Mouse (Mus musculus): ENCODE measurements at regions not wholly inside any gene's neighbourhood (a gene's known extent, or its start where the extent isn't known, plus 50 kb on each side); places are given as distances from the start of the nearest gene placed in this dataset.

- DNase-seq = no peak
Measured at GRCm38 (mm10) chr4:80442711-80443110, 391.2 kb upstream of the Tyrp1 start.

GRCm38 (mm10) chr4:80463615-80464014, 370.3 kb upstream of the Tyrp1 start:
- peak in 1 of 2 experiments; percentile 1 for DNase-seq

GRCm38 (mm10) chr4:80475736-80476478, 358.0 kb upstream of the Tyrp1 start:
- DNase-seq = no peak

- no peak for DNase-seq
Measured at GRCm38 (mm10) chr4:80515087-80515486, 318.8 kb upstream of the Tyrp1 start.

- DNase-seq = peak; percentile 10 to 36
Measured at GRCm38 (mm10) chr4:80517476-80518285, 316.2 kb upstream of the Tyrp1 start.

- no peak for DNase-seq
Measured at GRCm38 (mm10) chr4:80518589-80518988, 315.3 kb upstream of the Tyrp1 start.

- no peak for DNase-seq
Measured at GRCm38 (mm10) chr4:80539854-80540253, 294.1 kb upstream of the Tyrp1 start.

- DNase-seq = no peak
Measured at GRCm38 (mm10) chr4:80545086-80545485, 288.8 kb upstream of the Tyrp1 start.

- no peak for DNase-seq
Measured at GRCm38 (mm10) chr4:80589438-80589837, 244.5 kb upstream of the Tyrp1 start.

GRCm38 (mm10) chr4:80628271-80628670, 205.7 kb upstream of the Tyrp1 start:
- DNase-seq = no peak

- DNase-seq = no peak
Measured at GRCm38 (mm10) chr4:80629251-80629650, 204.7 kb upstream of the Tyrp1 start.

- DNase-seq = no peak
Measured at GRCm38 (mm10) chr4:80630260-80630659, 203.7 kb upstream of the Tyrp1 start.

GRCm38 (mm10) chr4:80631041-80631440, 202.9 kb upstream of the Tyrp1 start:
- DNase-seq = no peak

GRCm38 (mm10) chr4:80631441-80631840, 202.5 kb upstream of the Tyrp1 start:
- no peak for DNase-seq

- DNase-seq = no peak
Measured at GRCm38 (mm10) chr4:80638381-80638780, 195.5 kb upstream of the Tyrp1 start.

Measured in adrenal gland, postnatal 36 days (tissue).